Mouse (Mus musculus): Measurements from ENCODE around the gene Rhot2. TPM values are rescaled to one million over a fixed set of nuclear protein-coding genes. Genes with fewer than 3 reads are reported as not detected.
"Not testable (repeated sequence)": the region's sequence is repeated elsewhere in the genome, so short reads cannot be mapped to it uniquely, and the experiment has no call there.

Rhot2 gene
- polyA plus RNA-seq, 1 experiment from 2014 or later = 24.0 TPM

DNA sequence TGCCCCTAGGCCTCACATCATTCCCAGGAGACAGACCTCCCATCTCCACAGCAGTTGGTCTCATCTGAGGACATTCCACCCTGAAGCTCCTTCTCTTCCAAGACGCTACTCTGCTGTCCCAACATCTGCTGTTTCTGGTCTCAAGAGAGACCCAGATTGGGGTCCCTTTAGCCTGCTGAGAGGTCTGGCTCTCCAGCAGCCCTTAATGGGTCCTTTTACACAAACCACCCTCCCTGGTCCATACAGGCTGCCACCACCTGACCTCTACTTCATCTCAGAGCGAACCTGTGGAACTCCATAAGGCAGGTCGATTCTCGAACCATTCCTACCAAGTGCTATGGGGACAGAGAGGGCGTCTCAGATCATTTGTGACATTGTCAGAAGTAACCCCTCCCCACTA, 36.6 kb downstream of the Rhot2 start:
- no peak overlapping the region for H3K27ac ChIP-seq (ENCODE audit: poor library complexity, severe bottlenecking)
- no peak for ATAC-seq (ENCODE audit: insufficient number of reproducible peaks, low FRiP score)
- H3K4me3 ChIP-seq = peak overlapping the region; percentile 69
- H3K36me3 ChIP-seq = no peaks in the 10 kb centered on the region
- H3K27me3 ChIP-seq (replicated peaks) = peaks cover 63% of the 10 kb centered on the region
- 36% methylated on average over 5 of the region's 5 CpGs for WGBS
- peaks cover 14% of the 10 kb centered on the region for H3K4me1 ChIP-seq (replicated peaks)
- H3K9ac ChIP-seq = peak overlapping the region; percentile 74; the same call in 1 of the 2 replicates
- H3K4me2 ChIP-seq = peak overlapping the region; percentile 96
- no peaks in the 10 kb centered on the region for H3K9me3 ChIP-seq (replicated peaks)

- not testable (repeated sequence) for H3K9me3 ChIP-seq (replicated peaks); H3K36me3 ChIP-seq; H3K4me2 ChIP-seq; H3K4me3 ChIP-seq; H3K9ac ChIP-seq; ATAC-seq (ENCODE audit: insufficient number of reproducible peaks, low FRiP score); H3K27ac ChIP-seq (ENCODE audit: poor library complexity, severe bottlenecking)
- Histone ChIP-seq H3K4me1 (replicated peaks) (peaks cover 19% of the 10 kb centered on the region), H3K27me3 (replicated peaks) (peaks cover 57% of the 10 kb centered on the region)
- 46% methylated on average over 2 of the region's 2 CpGs for WGBS
These were observed 37.2 kb downstream of the Rhot2 start for GRCm38 (mm10) chr17:25807452-25807851.

DNA sequence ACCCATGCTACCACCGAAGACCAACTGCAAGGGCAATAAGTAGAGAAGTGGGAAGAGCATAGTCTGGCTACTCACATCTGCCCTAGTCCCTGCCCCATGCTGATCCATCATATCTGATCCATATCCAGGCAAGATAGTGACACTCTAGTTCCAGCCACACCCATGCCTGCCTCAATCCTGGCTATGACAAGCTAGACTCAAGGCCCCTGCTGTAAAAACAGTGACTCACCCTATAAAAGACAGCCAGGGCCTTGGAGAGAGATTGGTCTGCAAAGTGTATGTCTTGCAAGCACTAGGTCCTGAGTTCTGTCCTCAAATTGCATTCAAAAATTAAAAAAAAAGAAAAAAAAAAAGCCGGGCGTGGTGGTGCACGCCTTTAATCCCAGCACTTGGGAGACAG, 38.1 kb downstream of the Rhot2 start:
- H3K4me2 ChIP-seq = no peak overlapping the region
- ATAC-seq (ENCODE audit: insufficient number of reproducible peaks, low FRiP score) = no peak
- peaks cover 53% of the 10 kb centered on the region for H3K27me3 ChIP-seq (replicated peaks)
- H3K4me1 ChIP-seq (replicated peaks) = peaks cover 23% of the 10 kb centered on the region
- no peaks in the 10 kb centered on the region for H3K9me3 ChIP-seq (replicated peaks)
- H3K4me3 ChIP-seq = no peak overlapping the region
- no peaks in the 10 kb centered on the region for H3K36me3 ChIP-seq
- H3K9ac ChIP-seq = no peak overlapping the region
- H3K27ac ChIP-seq (ENCODE audit: poor library complexity, severe bottlenecking) = no peak overlapping the region
- 78% methylated on average over 4 of the region's 4 CpGs for WGBS

DNA sequence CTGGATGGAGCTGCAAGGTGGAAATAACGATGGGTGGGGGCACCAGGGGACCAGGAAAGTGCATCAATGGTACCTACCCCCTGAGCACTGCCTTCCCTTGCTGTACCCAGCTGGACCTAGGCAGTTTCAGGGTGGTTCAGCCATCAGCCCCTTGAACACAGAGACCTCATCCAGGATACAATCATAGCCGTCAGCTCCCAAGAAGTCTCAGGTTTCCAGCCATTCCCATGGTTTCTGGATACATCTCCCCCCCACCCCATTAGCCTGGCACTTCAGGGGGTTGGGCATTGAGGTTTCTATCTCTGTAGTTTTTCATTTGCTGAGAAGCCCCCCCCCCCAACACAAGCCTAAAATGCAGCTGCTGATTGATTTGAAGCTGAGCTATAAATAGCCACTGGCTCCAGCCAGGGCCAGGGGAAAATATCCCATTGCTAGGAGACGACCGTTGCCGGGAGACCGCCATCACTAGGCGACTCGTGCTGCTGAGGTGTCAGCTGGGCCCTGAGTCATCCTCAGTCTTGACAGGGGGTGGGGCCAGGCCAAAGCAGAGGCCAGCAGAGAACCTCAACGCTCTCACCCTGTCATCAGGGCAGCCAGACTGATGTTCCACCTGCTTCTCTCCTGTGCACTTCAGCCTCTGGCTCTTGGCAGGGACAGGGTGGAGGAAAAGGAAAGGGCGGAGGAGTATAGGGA, 41.7 kb downstream of the Rhot2 start:
- Histone ChIP-seq H3K4me1 (replicated peaks) (peaks cover 15% of the 10 kb centered on the region), H3K27me3 (replicated peaks) (peaks cover 20% of the 10 kb centered on the region), H3K36me3 (no peaks in the 10 kb centered on the region), H3K4me3 (no peak overlapping the region), H3K9ac (0 out of 2 replicates have a peak overlapping the region, but pooled peaks have one; percentile 43), H3K27ac (ENCODE audit: poor library complexity, severe bottlenecking) (0 out of 2 replicates have a peak overlapping the region, but pooled peaks have one; percentile 20), H3K9me3 (replicated peaks) (no peaks in the 10 kb centered on the region), H3K4me2 (peak overlapping the region; percentile 48)
- peak; percentile 83 for ATAC-seq (ENCODE audit: insufficient number of reproducible peaks, low FRiP score)
- 10% methylated on average over 10 of the region's 10 CpGs for WGBS

DNA sequence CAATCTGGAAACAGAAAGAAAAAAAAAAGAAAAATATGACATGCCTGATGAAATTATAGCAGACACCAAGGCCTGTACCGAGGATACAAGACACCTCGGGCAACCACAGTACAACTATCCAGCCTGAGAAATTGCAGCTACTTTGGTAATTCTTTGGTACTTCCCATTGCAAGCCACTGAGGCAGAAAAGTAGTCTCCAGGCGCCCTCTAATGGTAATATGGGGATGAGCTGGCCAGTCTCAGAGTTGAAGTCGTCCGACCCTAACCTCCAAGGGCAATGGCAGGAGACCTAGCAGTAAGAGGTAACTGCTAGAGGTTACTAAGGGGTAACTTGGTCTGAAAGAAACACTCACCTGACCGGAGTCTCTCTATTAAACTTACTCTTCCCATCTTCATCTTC, 43.6 kb downstream of the Rhot2 start:
- ATAC-seq (ENCODE audit: insufficient number of reproducible peaks, low FRiP score) = no peak
- H3K9ac ChIP-seq = no peak overlapping the region
- no peaks in the 10 kb centered on the region for H3K36me3 ChIP-seq
- H3K4me3 ChIP-seq = no peak overlapping the region
- WGBS = 9% methylated on average over 6 of the region's 6 CpGs
- no peak overlapping the region for H3K27ac ChIP-seq (ENCODE audit: poor library complexity, severe bottlenecking)
- peaks cover 14% of the 10 kb centered on the region for H3K27me3 ChIP-seq (replicated peaks)
- H3K9me3 ChIP-seq (replicated peaks) = no peaks in the 10 kb centered on the region
- H3K4me2 ChIP-seq = no peak overlapping the region
- H3K4me1 ChIP-seq (replicated peaks) = peaks cover 24% of the 10 kb centered on the region

DNA sequence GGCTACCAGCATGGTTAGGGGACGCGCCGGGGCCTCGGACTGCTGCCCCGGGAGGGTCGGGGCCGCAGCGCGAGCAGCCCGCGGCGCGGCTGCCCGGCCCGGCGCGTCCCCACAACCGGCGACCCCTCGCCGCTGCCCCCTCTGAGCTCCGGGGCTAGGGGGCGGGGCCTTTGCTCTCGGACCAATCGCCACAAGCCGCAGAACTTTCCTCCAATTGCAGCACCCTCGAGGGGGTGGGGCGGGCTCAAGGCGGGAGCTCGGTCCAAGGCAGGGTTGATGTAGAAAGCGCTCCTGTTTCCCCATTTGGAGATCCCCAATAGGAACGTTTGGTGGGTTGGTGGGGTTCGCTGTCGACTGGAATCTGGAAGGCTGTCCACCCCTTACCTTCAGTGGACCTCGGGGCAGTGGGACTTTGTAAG, 47.7 kb downstream of the Rhot2 start, which contains the start of gene Metrn:
Metrn (minus strand) TSS at position 186 of the 419 bp plus-strand sequence.
- WGBS = under 1% methylated on average over 35 of the region's 35 CpGs
- no peak within 1 kb of the TSS for H3K27ac ChIP-seq (ENCODE audit: poor library complexity, severe bottlenecking)
- peak within 1 kb of the TSS; percentile 78 for H3K9ac ChIP-seq
- H3K4me2 ChIP-seq = peak within 1 kb of the TSS; percentile 98
- H3K36me3 ChIP-seq = no peaks in the 10 kb centered on the region
- H3K27me3 ChIP-seq (replicated peaks) = peaks cover 4% of the 10 kb centered on the region; the same call in 1 of the 2 replicates
- H3K9me3 ChIP-seq (replicated peaks) = no peaks in the 10 kb centered on the region
- peaks cover 41% of the 10 kb centered on the region for H3K4me1 ChIP-seq (replicated peaks)
- H3K4me3 ChIP-seq = peak within 1 kb of the TSS; percentile 79
- peak; percentile 82 for ATAC-seq (ENCODE audit: insufficient number of reproducible peaks, low FRiP score)

- 0 out of 2 replicates have a peak, but pooled peaks cover under 1% of the 10 kb centered on the region for H3K27me3 ChIP-seq (replicated peaks)
- no peak overlapping the region for H3K27ac ChIP-seq (ENCODE audit: poor library complexity, severe bottlenecking)
- no peaks in the 10 kb centered on the region for H3K9me3 ChIP-seq (replicated peaks)
- H3K9ac ChIP-seq = peak overlapping the region; percentile 78
- H3K4me2 ChIP-seq = peak overlapping the region; percentile 98
- peaks cover 45% of the 10 kb centered on the region for H3K4me1 ChIP-seq (replicated peaks)
- H3K36me3 ChIP-seq = no peaks in the 10 kb centered on the region
- peak; percentile 7; the same call in 1 of the 2 replicates for ATAC-seq (ENCODE audit: insufficient number of reproducible peaks, low FRiP score)
- peak overlapping the region; percentile 79 for H3K4me3 ChIP-seq
- 2% methylated on average over 37 of the region's 37 CpGs for WGBS
These were observed 48.4 kb downstream of the Rhot2 start for GRCm38 (mm10) chr17:25796211-25796771.

GRCm38 (mm10) chr17:25795609-25796092, 49.0 kb downstream of the Rhot2 start, which contains the start of gene AC134908.4:
AC134908.4 (minus strand) TSS chr17:25795659.
- peak within 1 kb of the TSS; percentile 78 for H3K9ac ChIP-seq
- H3K4me1 ChIP-seq (replicated peaks) = peaks cover 51% of the 10 kb centered on the region
- ATAC-seq (ENCODE audit: insufficient number of reproducible peaks, low FRiP score) = no peak
- H3K4me2 ChIP-seq = peak within 1 kb of the TSS; percentile 98
- no peak within 1 kb of the TSS for H3K27ac ChIP-seq (ENCODE audit: poor library complexity, severe bottlenecking)
- H3K4me3 ChIP-seq = peak within 1 kb of the TSS; percentile 79
- H3K27me3 ChIP-seq (replicated peaks) = no peaks in the 10 kb centered on the region
- H3K36me3 ChIP-seq = 0 out of 2 replicates have a peak, but pooled peaks cover under 1% of the 10 kb centered on the region
- WGBS = 18% methylated on average over 6 of the region's 6 CpGs
- H3K9me3 ChIP-seq (replicated peaks) = no peaks in the 10 kb centered on the region

GRCm38 (mm10) chr17:25794998-25795397, 49.7 kb downstream of the Rhot2 start:
- Histone ChIP-seq H3K27me3 (replicated peaks) (no peaks in the 10 kb centered on the region), H3K9ac (0 out of 2 replicates have a peak overlapping the region, but pooled peaks have one; percentile 78), H3K9me3 (replicated peaks) (no peaks in the 10 kb centered on the region), H3K36me3 (0 out of 2 replicates have a peak, but pooled peaks cover 5% of the 10 kb centered on the region), H3K4me2 (peak overlapping the region; percentile 98), H3K4me1 (replicated peaks) (peaks cover 53% of the 10 kb centered on the region), H3K4me3 (no peak overlapping the region), H3K27ac (ENCODE audit: poor library complexity, severe bottlenecking) (no peak overlapping the region)
- WGBS = 83% methylated on average over 17 of the region's 17 CpGs
- ATAC-seq (ENCODE audit: insufficient number of reproducible peaks, low FRiP score) = no peak

DNA sequence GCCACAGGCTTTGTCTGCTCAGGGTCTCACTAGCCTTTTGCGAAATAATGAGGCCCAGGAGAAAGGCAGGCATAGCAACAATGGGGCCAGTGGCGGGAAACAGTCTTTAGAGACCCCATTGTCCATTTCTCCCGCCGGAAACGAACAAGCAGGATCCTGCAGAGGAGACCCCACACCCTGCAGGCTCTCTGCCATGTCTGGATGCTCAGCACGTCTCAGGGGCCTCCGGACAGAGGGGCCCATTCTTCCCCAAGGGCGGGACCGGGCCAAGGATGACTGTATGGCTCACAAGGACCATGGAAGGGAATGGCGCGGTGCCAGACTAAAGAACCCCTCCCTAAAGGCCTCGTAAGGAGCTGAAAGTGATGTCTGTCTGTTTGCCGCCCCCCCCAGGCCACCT, 50.5 kb downstream of the Rhot2 start:
- no peak overlapping the region for H3K27ac ChIP-seq (ENCODE audit: poor library complexity, severe bottlenecking)
- no peak overlapping the region for H3K4me3 ChIP-seq
- no peaks in the 10 kb centered on the region for H3K27me3 ChIP-seq (replicated peaks)
- peaks cover 53% of the 10 kb centered on the region for H3K4me1 ChIP-seq (replicated peaks)
- H3K36me3 ChIP-seq = peaks cover 13% of the 10 kb centered on the region
- H3K4me2 ChIP-seq = no peak overlapping the region
- no peak overlapping the region for H3K9ac ChIP-seq
- 83% methylated on average over 13 of the region's 13 CpGs for WGBS
- ATAC-seq (ENCODE audit: insufficient number of reproducible peaks, low FRiP score) = no peak
- no peaks in the 10 kb centered on the region for H3K9me3 ChIP-seq (replicated peaks)

DNA sequence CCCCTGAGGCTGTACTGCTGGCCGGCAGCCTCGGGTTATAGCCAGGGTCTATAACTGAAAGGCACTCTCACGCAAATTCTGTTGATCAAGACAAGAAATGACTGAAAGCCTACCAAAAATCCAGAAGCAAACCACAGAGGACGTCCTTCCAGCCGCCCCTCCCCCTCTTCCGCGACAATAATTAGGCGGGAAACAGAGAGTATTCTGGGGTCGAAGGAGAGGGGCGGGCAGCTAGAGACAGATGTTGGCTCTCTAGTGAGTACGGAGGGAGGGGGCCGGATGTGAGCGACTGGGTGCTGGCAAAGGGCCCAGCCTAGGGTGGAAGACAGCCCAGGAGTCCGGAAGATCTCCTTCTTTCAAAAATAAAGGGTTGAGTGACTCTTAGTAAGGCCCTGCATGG, 52.0 kb downstream of the Rhot2 start, which contains the start of gene Fam173a:
Fam173a (minus strand) TSS at position 287 of the 400 bp plus-strand sequence.
- Histone ChIP-seq H3K4me3 (peak within 1 kb of the TSS; percentile 77), H3K4me2 (peak within 1 kb of the TSS; percentile 93), H3K9ac (peak within 1 kb of the TSS; percentile 82), H3K27ac (ENCODE audit: poor library complexity, severe bottlenecking) (peak within 1 kb of the TSS; percentile 85), H3K27me3 (replicated peaks) (no peaks in the 10 kb centered on the region), H3K36me3 (peaks cover 24% of the 10 kb centered on the region), H3K4me1 (replicated peaks) (peaks cover 53% of the 10 kb centered on the region), H3K9me3 (replicated peaks) (no peaks in the 10 kb centered on the region)
- peak; percentile 58 for ATAC-seq (ENCODE audit: insufficient number of reproducible peaks, low FRiP score)
- WGBS = 1% methylated on average over 14 of the region's 14 CpGs

Measured in heart, embryonic 12.5 days (tissue).